Mouse (Mus musculus) hindbrain, embryonic 10.5 days (tissue): Measurements from ENCODE around the gene Masp1. TPM values are rescaled to one million over a fixed set of nuclear protein-coding genes. Genes with fewer than 3 reads are reported as not detected.

Experiments used
- DNase-seq: peaks from one replicate; pipeline ENCODE4 v3.0.0-alpha.2; 2017; ENCODE audit warnings: low spot score
- H3K27ac ChIP-seq: fragments of 300-500 bp; sonication (generic); 2 replicates; pipeline ENCODE4 v1.5.1; 2016; ENCODE audit warnings: mild to moderate bottlenecking, moderate library complexity
- H3K27me3 ChIP-seq: fragments of 300-500 bp; sonication (generic); 2 replicates; pipeline ENCODE4 v1.6.1; 2016; ENCODE audit warnings: mild to moderate bottlenecking; ENCODE audit not compliant: poor library complexity, insufficient read depth, severe bottlenecking
- H3K36me3 ChIP-seq: fragments of 300-500 bp; sonication (generic); 2 replicates; pipeline ENCODE4 v1.6.1; 2016; ENCODE audit warnings: mild to moderate bottlenecking, moderate library complexity
- H3K4me1 ChIP-seq: fragments of 300-500 bp; sonication (generic); replicated peaks from 2 replicates; pipeline ENCODE4 v1.6.1; 2016; ENCODE audit warnings: mild to moderate bottlenecking
- H3K4me3 ChIP-seq: fragments of 300-500 bp; sonication (generic); 2 replicates; pipeline ENCODE4 v1.5.1; 2016; ENCODE audit warnings: mild to moderate bottlenecking, moderate library complexity
- H3K9me3 ChIP-seq: fragments of 300-500 bp; sonication (generic); 2 replicates; pipeline ENCODE4 v1.6.1; 2016; ENCODE audit warnings: mild to moderate bottlenecking, moderate library complexity
- WGBS: fragments of 180-500 bp; shearing (Covaris S2); methylation state at CpG from one replicate; pipeline ENCODE4 v1.1.7; 2016; 5-methylcytosine and 5-hydroxymethylcytosine counted together
- polyA plus RNA-seq: library from polyadenylated mRNA; unstranded; fragments of >200 nt; fragmentation: Nextera tagmentation; extraction: Ambion mirVana; gene quantifications from 2 replicates; pipeline ENCODE4 v1.2.1, GENCODE M21; 2016

Masp1 gene
- polyA plus RNA-seq, 1 experiment from 2014 or later: 19.2 TPM

DNA sequence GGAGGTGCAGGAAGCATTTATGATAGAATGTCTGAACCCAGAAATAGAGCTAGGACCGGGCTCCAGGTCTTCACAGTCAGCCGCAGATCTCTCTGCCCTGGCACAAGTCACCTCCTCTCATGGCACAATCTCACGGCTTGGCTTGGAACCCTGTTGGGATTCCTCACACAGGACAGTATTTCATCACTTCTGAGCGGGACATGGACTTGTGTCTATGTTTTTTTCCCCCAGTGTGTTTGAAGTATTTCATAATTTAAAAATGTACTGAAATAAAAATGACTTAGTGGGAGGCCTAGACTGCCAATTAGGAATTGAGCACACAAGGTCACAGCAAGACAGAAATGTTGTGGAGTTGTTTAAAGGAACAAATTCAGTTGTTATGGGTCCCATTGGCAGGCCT, 76.4 kb downstream of the Masp1 start:
- H3K4me1 ChIP-seq: no peaks in the 10 kb centered on the region
- H3K27me3 ChIP-seq: no peaks in the 10 kb centered on the region
- WGBS: 90% methylated on average over 4 of the region's 4 CpGs
- DNase-seq: no peak
- no peaks in the 10 kb centered on the region for H3K36me3 ChIP-seq
- no peaks in the 10 kb centered on the region for H3K9me3 ChIP-seq
- H3K4me3 ChIP-seq: no peak overlapping the region
- H3K27ac ChIP-seq: no peak overlapping the region

DNA sequence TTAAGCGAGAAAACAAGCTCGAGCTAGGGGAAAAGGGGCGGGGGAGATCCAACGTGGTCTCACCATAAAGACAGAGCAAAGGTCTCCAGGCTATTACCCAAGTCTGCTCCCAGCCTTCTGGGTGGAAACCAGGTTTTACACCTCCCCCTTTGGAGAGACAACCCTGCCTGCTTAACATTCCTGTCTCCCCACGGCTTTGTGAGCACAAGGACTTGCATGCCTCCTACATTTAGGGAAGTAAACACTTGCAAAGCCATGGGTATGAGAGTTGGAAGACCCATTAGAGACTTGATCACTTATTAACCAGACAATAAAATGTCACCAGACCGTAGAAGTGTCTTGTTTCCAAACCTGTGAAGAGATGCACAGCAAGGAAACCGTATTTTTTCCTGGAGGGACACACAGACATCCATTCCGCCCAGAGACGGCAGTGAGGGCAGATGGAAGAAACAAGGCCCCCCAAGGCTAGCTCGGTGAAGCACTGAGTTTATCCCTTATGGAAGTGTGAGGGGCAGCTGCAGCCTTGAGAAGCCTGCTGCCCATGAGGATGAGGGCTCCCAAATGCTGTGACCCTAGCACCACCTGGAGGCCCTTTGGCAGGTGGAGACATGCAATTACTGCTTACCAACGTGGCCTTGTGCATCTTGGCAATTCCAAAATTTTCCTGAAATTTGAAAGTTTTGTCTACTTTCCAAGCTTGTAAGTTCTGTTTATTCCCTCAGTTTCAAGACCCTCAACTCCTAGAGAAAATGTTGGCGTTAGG, 83.0 kb downstream of the Masp1 start:
- H3K9me3 ChIP-seq: no peaks in the 10 kb centered on the region
- no peak for DNase-seq
- H3K4me1 ChIP-seq: no peaks in the 10 kb centered on the region
- H3K36me3 ChIP-seq: no peaks in the 10 kb centered on the region
- H3K4me3 ChIP-seq: no peak overlapping the region
- H3K27ac ChIP-seq: no peak overlapping the region
- WGBS: 76% methylated on average over 12 of the region's 12 CpGs
- H3K27me3 ChIP-seq: no peaks in the 10 kb centered on the region

- H3K27ac ChIP-seq: no peak overlapping the region
- no peaks in the 10 kb centered on the region for H3K36me3 ChIP-seq
- no peak overlapping the region for H3K4me3 ChIP-seq
- 91% methylated on average over 8 of the region's 8 CpGs for WGBS
- H3K9me3 ChIP-seq: no peaks in the 10 kb centered on the region
- H3K4me1 ChIP-seq: 0 out of 2 replicates have a peak, but pooled peaks cover 5% of the 10 kb centered on the region
- H3K27me3 ChIP-seq: no peaks in the 10 kb centered on the region
- no peak for DNase-seq
Measured at GRCm38 (mm10) chr16:23429991-23430390, 90.6 kb downstream of the Masp1 start.

DNA sequence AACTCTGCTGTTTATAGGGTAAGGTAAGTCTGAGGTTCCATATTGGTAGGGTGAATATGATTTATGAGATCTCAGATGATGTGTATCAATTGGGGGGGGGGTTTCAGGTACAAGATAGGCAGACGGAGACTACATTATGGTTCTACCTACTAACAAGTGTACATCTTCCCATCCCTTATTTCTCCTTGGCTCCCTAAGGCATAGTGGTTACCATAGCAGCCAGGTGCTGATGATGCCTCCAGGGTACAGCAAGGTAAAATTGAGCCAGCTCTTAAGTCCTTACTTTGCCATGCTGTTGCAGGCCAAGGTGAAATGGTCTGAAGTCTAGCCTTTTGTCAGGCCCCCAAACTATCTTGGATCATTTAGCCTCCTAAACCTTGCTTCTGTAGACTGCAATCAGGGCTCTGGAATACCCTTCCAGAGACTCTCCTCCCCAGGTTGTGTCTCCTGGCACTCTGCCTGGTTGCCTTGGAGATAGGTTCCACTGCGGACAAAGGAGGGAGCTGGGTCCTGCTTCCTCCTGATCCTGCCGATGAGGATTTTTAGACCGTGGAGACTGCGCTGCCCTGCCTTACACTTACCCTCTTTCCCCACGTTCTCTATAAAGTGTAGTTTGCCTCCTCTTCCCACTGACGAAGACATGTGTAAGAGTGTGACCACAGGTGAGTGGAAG, 91.8 kb downstream of the Masp1 start, which contains the start of gene Rtp1:
Rtp1 (plus strand) TSS at position 487 of the 673 bp plus-strand sequence.
- no peaks in the 10 kb centered on the region for H3K27me3 ChIP-seq
- H3K4me3 ChIP-seq: no peak within 1 kb of the TSS
- 0 out of 2 replicates have a peak, but pooled peaks cover 5% of the 10 kb centered on the region for H3K4me1 ChIP-seq
- H3K36me3 ChIP-seq: no peaks in the 10 kb centered on the region
- WGBS: 91% methylated on average over 7 of the region's 7 CpGs
- no peak within 1 kb of the TSS for H3K27ac ChIP-seq
- no peak for DNase-seq
- H3K9me3 ChIP-seq: no peaks in the 10 kb centered on the region

DNA sequence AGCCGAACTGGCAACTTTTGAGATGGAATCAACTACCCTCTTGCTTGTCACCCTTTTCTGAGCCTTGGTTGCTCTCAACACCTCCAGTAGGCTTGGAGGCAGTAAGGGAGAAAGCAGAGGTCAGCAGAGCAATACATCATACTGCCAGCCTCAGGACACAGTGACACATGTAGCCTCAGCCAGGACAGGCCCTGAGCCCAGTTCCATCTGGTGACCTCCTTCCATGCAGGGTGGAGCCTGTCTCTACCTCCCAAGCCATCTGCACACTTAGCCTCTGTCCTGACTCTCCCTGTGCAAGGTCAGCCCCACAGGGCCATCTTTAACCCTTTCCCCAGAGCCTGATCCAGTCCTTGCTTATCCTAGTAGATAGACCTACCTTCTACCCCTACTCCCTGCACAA, 92.9 kb downstream of the Masp1 start:
- Histone ChIP-seq H3K36me3 (no peaks in the 10 kb centered on the region), H3K4me1 (0 out of 2 replicates have a peak, but pooled peaks cover 5% of the 10 kb centered on the region), H3K4me3 (no peak overlapping the region), H3K27ac (no peak overlapping the region), H3K9me3 (no peaks in the 10 kb centered on the region), H3K27me3 (no peaks in the 10 kb centered on the region)
- 85% methylated on average over 1 of the region's 1 CpGs for WGBS
- DNase-seq: no peak

GRCm38 (mm10) chr16:23423825-23424224, 96.8 kb downstream of the Masp1 start:
- WGBS: 58% methylated on average over 5 of the region's 5 CpGs

DNA sequence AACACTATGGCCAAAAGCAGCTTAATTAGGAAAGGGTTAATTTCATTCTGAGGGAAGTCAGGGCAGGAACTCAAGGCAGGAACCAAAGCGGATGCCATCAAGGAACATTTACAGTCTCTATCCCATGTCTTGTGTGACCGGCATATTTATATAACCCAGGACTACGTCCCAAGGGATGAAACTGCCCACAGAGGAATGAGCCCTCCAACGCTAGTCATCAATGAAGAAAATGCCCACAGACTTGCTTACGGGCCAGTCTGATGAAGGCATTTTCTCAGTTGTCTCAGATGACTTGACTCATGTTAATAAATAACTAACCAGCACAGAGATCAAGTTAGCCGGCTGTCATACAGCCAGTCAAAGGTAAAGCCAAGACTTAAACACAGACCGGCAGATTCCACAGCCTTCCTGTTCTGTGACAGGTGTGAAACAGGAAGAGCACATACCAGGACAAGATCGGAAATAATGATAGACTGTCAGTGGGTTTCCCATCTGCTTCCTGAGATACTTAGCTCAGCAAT, 101.0 kb downstream of the Masp1 start:
- DNase-seq: no peak
- Histone ChIP-seq H3K9me3 (no peaks in the 10 kb centered on the region), H3K27me3 (peaks cover 37% of the 10 kb centered on the region), H3K4me1 (peaks cover 27% of the 10 kb centered on the region), H3K27ac (no peak overlapping the region), H3K36me3 (no peaks in the 10 kb centered on the region), H3K4me3 (no peak overlapping the region)
- 89% methylated on average over 8 of the region's 8 CpGs for WGBS

More at GRCm38 (mm10) chr16:23423825-23424224, 96.8 kb downstream of the Masp1 start:
- Histone ChIP-seq H3K9me3 (no peaks in the 10 kb centered on the region), H3K36me3 (no peaks in the 10 kb centered on the region), H3K27me3 (peaks cover 20% of the 10 kb centered on the region), H3K4me3 (no peak overlapping the region), H3K27ac (no peak overlapping the region), H3K4me1 (0 out of 2 replicates have a peak, but pooled peaks cover 5% of the 10 kb centered on the region)
- no peak for DNase-seq

- H3K27ac ChIP-seq: peak overlapping the region; percentile 50
- 67% methylated on average over 13 of the region's 13 CpGs for WGBS
Measured at GRCm38 (mm10) chr16:23417456-23418240, 103.0 kb downstream of the Masp1 start.

GRCm38 (mm10) chr16:23416657-23417293, 103.8 kb downstream of the Masp1 start:
- Histone ChIP-seq H3K9me3 (no peaks in the 10 kb centered on the region), H3K4me3 (peak overlapping the region; percentile 18; the same call in 1 of the 2 replicates), H3K27ac (peak overlapping the region; percentile 17), H3K36me3 (no peaks in the 10 kb centered on the region), H3K27me3 (peaks cover 37% of the 10 kb centered on the region), H3K4me1 (peaks cover 27% of the 10 kb centered on the region)
- 40% methylated on average over 9 of the region's 9 CpGs for WGBS
- peak; percentile 57 for DNase-seq

More at GRCm38 (mm10) chr16:23417456-23418240, 103.0 kb downstream of the Masp1 start:
- Histone ChIP-seq H3K36me3 (no peaks in the 10 kb centered on the region), H3K4me1 (peaks cover 27% of the 10 kb centered on the region), H3K9me3 (no peaks in the 10 kb centered on the region), H3K27me3 (peaks cover 37% of the 10 kb centered on the region), H3K4me3 (no peak overlapping the region)
- peak; percentile 12 for DNase-seq

- peaks cover 27% of the 10 kb centered on the region for H3K4me1 ChIP-seq
- peak; percentile 44 for DNase-seq
- WGBS: 39% methylated on average over 10 of the region's 10 CpGs
- H3K27ac ChIP-seq: peak overlapping the region; percentile 17
- no peaks in the 10 kb centered on the region for H3K36me3 ChIP-seq
- H3K4me3 ChIP-seq: peak overlapping the region; percentile 18; the same call in 1 of the 2 replicates
- no peaks in the 10 kb centered on the region for H3K9me3 ChIP-seq
- peaks cover 37% of the 10 kb centered on the region for H3K27me3 ChIP-seq
Measured at GRCm38 (mm10) chr16:23416261-23416656, 104.4 kb downstream of the Masp1 start.

GRCm38 (mm10) chr16:23412930-23413329, 107.7 kb downstream of the Masp1 start:
- Histone ChIP-seq H3K27me3 (peaks cover 8% of the 10 kb centered on the region; the same call in 1 of the 2 replicates), H3K4me1 (peaks cover 20% of the 10 kb centered on the region), H3K9me3 (no peaks in the 10 kb centered on the region), H3K27ac (no peak overlapping the region), H3K4me3 (no peak overlapping the region), H3K36me3 (no peaks in the 10 kb centered on the region)
- 89% methylated on average over 6 of the region's 6 CpGs for WGBS
- no peak for DNase-seq
